Mouse (Mus musculus) MEL (cell line): Measurements from ENCODE around the gene Sost. TPM values are rescaled to one million over a fixed set of nuclear protein-coding genes. Genes with fewer than 3 reads are reported as not detected.

ENCODE experiments used
- DNase-seq: peaks from one replicate; pipeline ENCODE4 v3.0.0; 2011; ENCODE audit warnings: low read depth, low spot score
- H3K27ac ChIP-seq: 2 replicates; pipeline ENCODE4 v1.5.1; 2012; ENCODE audit warnings: low read depth, mild to moderate bottlenecking, control low read depth, low read length, moderate library complexity; ENCODE audit not compliant: control insufficient read depth
- H3K27me3 ChIP-seq, 2 experiments: fragments of 150-350 bp in 1 of 2; sonication (generic) in 1 of 2; 2 replicates each; pipeline ENCODE4 v1.6.1; 2012; ENCODE audit warnings: low read length in 2 of 2, mild to moderate bottlenecking in 2 of 2, improper control_type of control experiment in 1 of 2, moderate library complexity in 1 of 2; ENCODE audit not compliant: insufficient read depth in 2 of 2, control insufficient read depth in 1 of 2
- H3K36me3 ChIP-seq, 2 experiments: 2 replicates each; pipeline ENCODE4 v1.6.1; 2012 to 2014; ENCODE audit warnings: low read length in 2 of 2, improper control_type of control experiment in 1 of 2, inconsistent platforms in 1 of 2, mild to moderate bottlenecking in 1 of 2; ENCODE audit not compliant: insufficient read depth in 2 of 2, control insufficient read depth in 1 of 2
- H3K4me1 ChIP-seq, 2 experiments: fragments of 150-350 bp in 1 of 2; sonication (generic) in 1 of 2; 2 replicates each; pipeline ENCODE4 v1.6.1; 2012; ENCODE audit warnings: low read length in 2 of 2, improper control_type of control experiment in 1 of 2, mild to moderate bottlenecking in 1 of 2; ENCODE audit not compliant: insufficient read depth in 2 of 2, control insufficient read depth in 1 of 2
- H3K4me3 ChIP-seq, 2 experiments: fragments of 150-350 bp in 1 of 2; sonication (generic) in 1 of 2; 2 replicates each; pipeline ENCODE4 v1.5.1; 2012; ENCODE audit warnings: low read depth in 2 of 2, low read length in 2 of 2, mild to moderate bottlenecking in 2 of 2, moderate library complexity in 2 of 2, control low read depth in 1 of 2, improper control_type of control experiment in 1 of 2; ENCODE audit not compliant: control insufficient read depth in 1 of 2, insufficient read depth in 1 of 2
- H3K79me2 ChIP-seq: 2 replicates; pipeline ENCODE4 v1.6.1; 2012; ENCODE audit warnings: mild to moderate bottlenecking, low read length, moderate library complexity; ENCODE audit not compliant: control insufficient read depth, poor library complexity, insufficient read depth
- H3K9ac ChIP-seq: 2 replicates; pipeline ENCODE4 v1.6.1; 2012; ENCODE audit warnings: low read depth, mild to moderate bottlenecking, control low read depth, low read length, moderate library complexity; ENCODE audit not compliant: control insufficient read depth, poor library complexity, severe bottlenecking
- H3K9me3 ChIP-seq: fragments of 150-350 bp; sonication (generic); replicated peaks from 2 replicates; pipeline ENCODE4 v1.6.1; 2012; ENCODE audit warnings: mild to moderate bottlenecking, low read length, improper control_type of control experiment, moderate library complexity; ENCODE audit not compliant: insufficient read depth
- CTCF ChIP-seq, 3 experiments: IDR thresholded peaks in 2 of 3; conservative IDR thresholded peaks in 1 of 3; 2 replicates each; pipeline ENCODE4 v1.5.1; 2011 to 2012; ENCODE audit warnings: low read length in 3 of 3, low read depth in 2 of 3, mild to moderate bottlenecking in 2 of 3, improper control_type of control experiment in 1 of 3, inconsistent platforms in 1 of 3, mixed read lengths in 1 of 3, moderate library complexity in 1 of 3; ENCODE audit not compliant: control insufficient read depth in 1 of 3, insufficient read depth in 1 of 3, poor library complexity in 1 of 3, severe bottlenecking in 1 of 3
- HCFC1 ChIP-seq: IDR thresholded peaks from 2 replicates; pipeline ENCODE4 v1.6.1; 2012; ENCODE audit warnings: low read depth, mild to moderate bottlenecking, inconsistent platforms, low read length, improper control_type of control experiment, moderate library complexity
- MAX ChIP-seq: IDR thresholded peaks from 2 replicates; pipeline ENCODE4 v1.6.1; 2011; ENCODE audit warnings: low read length, improper control_type of control experiment
- NRF1 ChIP-seq: IDR thresholded peaks from 2 replicates; pipeline ENCODE4 v1.6.1; 2014; ENCODE audit warnings: low read depth, mild to moderate bottlenecking, inconsistent platforms, low read length, improper control_type of control experiment, moderate library complexity; ENCODE audit not compliant: poor library complexity, insufficient read depth, severe bottlenecking
- RCOR1 ChIP-seq: IDR thresholded peaks from 2 replicates; pipeline ENCODE4 v1.6.1; 2012; ENCODE audit warnings: low read depth, mild to moderate bottlenecking, inconsistent platforms, low read length, improper control_type of control experiment
- SMC3 ChIP-seq: IDR thresholded peaks from 2 replicates; pipeline ENCODE4 v1.6.1; 2011; ENCODE audit warnings: low read depth, low read length, improper control_type of control experiment
- TAL1 ChIP-seq: IDR thresholded peaks from 2 replicates; pipeline ENCODE4 v1.6.1; 2012; ENCODE audit warnings: mild to moderate bottlenecking, inconsistent platforms, low read length, moderate library complexity, mixed read lengths
- ZC3H11A ChIP-seq: IDR thresholded peaks from 2 replicates; pipeline ENCODE4 v1.6.1; 2012; ENCODE audit warnings: low read depth, mild to moderate bottlenecking, inconsistent platforms, low read length, improper control_type of control experiment
- ZNF384 ChIP-seq: IDR thresholded peaks from 2 replicates; pipeline ENCODE4 v1.6.1; 2012; ENCODE audit warnings: low read depth, mild to moderate bottlenecking, inconsistent platforms, low read length, improper control_type of control experiment
- polyA plus RNA-seq, 2 experiments: library from polyadenylated mRNA; stranded (reverse) in 1 of 2; unstranded in 1 of 2; fragments of >175 nt in 1 of 2; fragments of >200 nt in 1 of 2; gene quantifications; 2 replicates each; pipeline versions ENCODE4 v1.2.1 to v1.2.4; 2012; ENCODE audit warnings: low replicate concordance in 2 of 2, low read depth in 1 of 2; ENCODE audit not compliant: insufficient read length in 2 of 2, insufficient read depth in 1 of 2, missing spikeins in 1 of 2
- total RNA-seq: library from RNA; depleted of rRNA; stranded (reverse); fragments of 300-350 nt; gene quantifications from 2 replicates; pipeline ENCODE4 v1.2.3, GENCODE M21; 2012

Gene Sost
- total and polyA plus RNA-seq, 3 experiments: not detected

DNA sequence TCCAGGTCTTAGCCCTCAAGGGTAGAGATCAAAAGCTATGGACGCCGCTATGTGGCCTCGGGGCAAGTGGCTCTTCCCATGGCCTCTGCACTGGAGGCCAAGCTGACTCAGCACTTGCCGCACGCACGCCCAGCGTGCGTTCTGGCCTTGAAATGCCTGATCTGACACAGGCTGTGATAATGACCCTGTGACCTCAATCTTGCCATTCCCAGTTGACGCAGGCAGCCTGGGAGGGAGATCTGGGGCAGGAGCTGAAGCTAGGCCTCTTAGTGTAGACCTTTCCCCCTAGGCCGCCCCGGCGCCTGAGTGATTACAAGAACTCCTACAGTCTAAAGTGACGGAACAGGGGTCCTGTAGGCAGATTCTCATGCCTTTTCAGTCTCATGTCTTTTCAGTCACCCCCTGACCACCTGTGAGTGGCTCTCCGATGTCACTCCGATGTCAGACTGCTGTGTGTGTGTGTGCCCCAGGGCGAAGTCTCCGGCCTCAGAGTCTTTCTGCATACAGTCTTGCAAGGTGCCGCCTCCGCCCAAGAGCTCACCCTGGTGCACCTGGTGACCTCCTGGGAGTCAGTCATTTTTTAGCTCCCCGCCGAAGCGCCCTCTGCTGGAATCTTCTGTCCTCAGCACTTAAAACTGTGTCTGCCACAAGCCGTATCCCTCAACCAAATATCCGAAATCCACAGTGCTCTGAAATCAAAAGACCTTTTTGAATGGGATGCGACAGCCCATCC, 38.6 kb downstream of the Sost start:
- TF ChIP-seq NRF1 (no peak), TAL1 (no peak), ZC3H11A (no peak), RCOR1 (no peak), CTCF (IDR thresholded peaks at IDR 0.05 in 2 of 3, conservative IDR thresholded peaks at IDR 0.05 in 1 of 3; ENCODE audit: control insufficient read depth in 1 of 3, insufficient read depth in 1 of 3, low read depth in 2 of 3, low read length in 3 of 3, poor library complexity in 1 of 3, severe bottlenecking in 1 of 3) (peak; percentile 64 to 81 (median 73)), SMC3 (peak; percentile 42)
- Histone ChIP-seq H3K27ac (no peak overlapping the region), H3K9me3 (no peaks in the 10 kb centered on the region), H3K9ac (no peak overlapping the region), H3K4me3 (no peak overlapping the region), H3K36me3 (no peaks in the 10 kb centered on the region), H3K27me3 (no peaks in the 10 kb centered on the region), H3K4me1 (no peaks in the 10 kb centered on the region), H3K79me2 (no peaks in the 10 kb centered on the region)
- DNase-seq: peak; percentile 54

DNA sequence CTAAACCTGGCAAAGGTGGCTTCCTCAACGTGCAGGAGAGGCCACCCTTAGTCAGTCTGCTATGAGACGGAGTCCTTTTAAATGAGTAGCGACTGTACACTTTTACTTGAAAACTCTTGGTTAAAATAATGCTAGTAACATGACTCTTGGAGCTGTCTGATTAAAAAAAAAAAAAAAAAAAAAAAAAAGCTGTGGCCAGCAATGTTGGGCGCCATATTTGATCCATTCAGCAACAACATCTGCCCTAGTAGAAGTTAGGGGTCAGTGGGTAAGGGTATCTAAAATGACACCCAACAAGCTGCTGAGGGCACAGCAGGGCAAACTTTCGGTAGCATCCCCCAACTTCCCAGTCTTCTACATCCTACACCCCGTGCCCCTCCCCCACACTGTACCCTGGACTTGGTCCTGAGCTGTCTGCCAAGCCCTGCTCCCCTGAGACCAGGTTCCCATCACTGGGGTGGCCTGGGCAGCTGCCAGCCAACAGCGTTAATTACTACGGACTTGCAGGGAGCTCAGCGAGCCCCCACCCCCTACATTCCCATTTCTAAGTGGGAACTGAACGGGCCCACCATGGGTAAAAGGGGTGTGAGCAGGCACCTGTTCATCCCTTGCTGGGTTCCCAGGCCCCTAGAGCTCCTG, 39.7 kb downstream of the Sost start:
- H3K27ac ChIP-seq: no peak overlapping the region
- H3K4me1 ChIP-seq: no peaks in the 10 kb centered on the region
- H3K9ac ChIP-seq: no peak overlapping the region
- TF ChIP-seq HCFC1 (no peak), ZNF384 (peak; percentile 51; the same call in 1 of the 2 replicates)
- TF ChIP-seq, all 39 proteins: peak for 1
- no peak overlapping the region for H3K4me3 ChIP-seq
- no peaks in the 10 kb centered on the region for H3K79me2 ChIP-seq
- no peaks in the 10 kb centered on the region for H3K27me3 ChIP-seq
- H3K9me3 ChIP-seq: no peaks in the 10 kb centered on the region
- no peaks in the 10 kb centered on the region for H3K36me3 ChIP-seq
- no peak for DNase-seq

DNA sequence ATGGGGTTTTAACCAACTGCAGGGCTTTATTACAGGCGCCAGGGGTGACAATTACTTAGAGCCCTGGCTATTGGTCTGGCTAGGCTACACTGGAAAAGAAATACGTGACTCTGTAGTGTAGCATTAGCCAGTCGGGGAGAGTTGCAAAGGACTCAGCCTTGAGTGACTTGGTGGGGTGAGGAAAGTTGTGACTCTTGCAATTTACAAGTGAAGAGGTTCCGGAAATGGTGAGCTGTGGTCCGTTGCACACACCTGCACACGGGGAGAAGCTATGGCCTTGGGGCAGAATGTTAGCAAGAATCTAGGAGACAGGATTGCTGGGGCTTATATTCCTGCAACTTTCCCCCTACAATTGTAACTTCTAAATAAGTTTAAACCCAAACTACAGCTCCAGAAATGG, 41.2 kb downstream of the Sost start:
- no peak overlapping the region for H3K27ac ChIP-seq
- no peaks in the 10 kb centered on the region for H3K9me3 ChIP-seq
- H3K4me1 ChIP-seq: no peaks in the 10 kb centered on the region
- 0 out of 4 replicates have a peak, but pooled peaks cover 0 to 3% of the 10 kb centered on the region in 2 experiments for H3K27me3 ChIP-seq
- H3K9ac ChIP-seq: no peak overlapping the region
- no peak for TF ChIP-seq MAX
- H3K4me3 ChIP-seq: no peak overlapping the region
- H3K36me3 ChIP-seq: no peaks in the 10 kb centered on the region
- DNase-seq: no peak
- no peaks in the 10 kb centered on the region for H3K79me2 ChIP-seq
